Mouse (Mus musculus) neural tube, embryonic 13.5 days (tissue): ENCODE results near the gene Olfr733. TPM values are rescaled to one million over a fixed set of nuclear protein-coding genes. Genes with fewer than 3 reads are reported as not detected.

ENCODE experiments used
- ATAC-seq: fragments of 200-750 bp; cut with Nextera tagmentation; 2 replicates; pipeline ENCODE4 v1.8.0; 2017; ENCODE audit warnings: low read depth, mild to moderate bottlenecking, moderate TSS enrichment, moderate library complexity
- H3K27ac ChIP-seq: fragments of 300-500 bp; sonication (generic); replicated peaks from 2 replicates; pipeline ENCODE4 v1.5.1; 2015; ENCODE audit warnings: moderate library complexity, mild to moderate bottlenecking, inconsistent platforms
- H3K27me3 ChIP-seq: fragments of 300-500 bp; sonication (generic); 2 replicates; pipeline ENCODE4 v1.6.1; 2015; ENCODE audit warnings: mild to moderate bottlenecking, inconsistent platforms
- H3K36me3 ChIP-seq: fragments of 300-500 bp; sonication (generic); 2 replicates; pipeline ENCODE4 v1.6.1; 2015; ENCODE audit warnings: mild to moderate bottlenecking, inconsistent platforms
- H3K4me1 ChIP-seq: fragments of 300-500 bp; sonication (generic); replicated peaks from 2 replicates; pipeline ENCODE4 v1.6.1; 2015; ENCODE audit warnings: inconsistent platforms
- H3K4me2 ChIP-seq: fragments of 300-500 bp; sonication (generic); 2 replicates; pipeline ENCODE4 v1.6.1; 2015; ENCODE audit warnings: inconsistent platforms, mild to moderate bottlenecking, moderate library complexity
- H3K4me3 ChIP-seq: fragments of 300-500 bp; sonication (generic); 2 replicates; pipeline ENCODE4 v1.5.1; 2015; ENCODE audit warnings: mild to moderate bottlenecking, inconsistent platforms
- H3K9ac ChIP-seq: fragments of 300-500 bp; sonication (generic); 2 replicates; pipeline ENCODE4 v1.6.1; 2015; ENCODE audit warnings: moderate library complexity, mild to moderate bottlenecking, inconsistent platforms
- H3K9me3 ChIP-seq: fragments of 300-500 bp; sonication (generic); 2 replicates; pipeline ENCODE4 v1.6.1; 2016; ENCODE audit warnings: inconsistent platforms
- WGBS: fragments of 180-500 bp; shearing (Covaris S2); methylation state at CpG from one replicate; pipeline ENCODE4 v1.1.7; 2015; 5-methylcytosine and 5-hydroxymethylcytosine counted together
- polyA plus RNA-seq: library from polyadenylated mRNA; unstranded; fragments of >200 nt; fragmentation: Nextera tagmentation; extraction: Ambion mirVana; gene quantifications from 2 replicates; pipeline ENCODE4 v1.2.1, GENCODE M21; 2015

The Olfr733 gene
- polyA plus RNA-seq: not detected in 2 replicates

DNA sequence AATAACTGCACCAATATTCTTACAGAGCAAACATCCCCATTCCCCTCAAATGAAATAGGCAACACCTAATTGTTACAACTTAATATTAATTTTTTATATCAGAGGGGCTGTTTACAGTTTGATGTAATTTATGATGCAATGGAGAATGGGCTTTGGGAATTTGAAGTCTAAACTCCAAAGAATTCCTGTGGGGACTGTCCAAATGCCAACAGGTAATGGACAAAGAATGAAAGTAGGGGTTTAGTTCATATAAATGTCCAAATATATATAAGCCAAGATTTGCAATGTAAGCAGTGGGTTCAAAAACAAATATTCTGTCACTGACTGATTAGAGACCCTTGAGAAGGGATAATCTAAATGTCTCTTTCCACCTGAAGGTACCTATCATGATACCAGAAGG, at the start of gene Olfr733:
TSS of gene Olfr733 (minus strand) at position 101 of the 400 bp plus-strand sequence.
- no peaks in the 10 kb centered on the region for H3K4me1 ChIP-seq
- no peaks in the 10 kb centered on the region for H3K27me3 ChIP-seq
- H3K4me3 ChIP-seq: no peak within 1 kb of the TSS
- H3K27ac ChIP-seq: no peak within 1 kb of the TSS
- no peak for ATAC-seq
- no peaks in the 10 kb centered on the region for H3K9me3 ChIP-seq
- no peak within 1 kb of the TSS for H3K4me2 ChIP-seq
- no peaks in the 10 kb centered on the region for H3K36me3 ChIP-seq
- no peak within 1 kb of the TSS for H3K9ac ChIP-seq

DNA sequence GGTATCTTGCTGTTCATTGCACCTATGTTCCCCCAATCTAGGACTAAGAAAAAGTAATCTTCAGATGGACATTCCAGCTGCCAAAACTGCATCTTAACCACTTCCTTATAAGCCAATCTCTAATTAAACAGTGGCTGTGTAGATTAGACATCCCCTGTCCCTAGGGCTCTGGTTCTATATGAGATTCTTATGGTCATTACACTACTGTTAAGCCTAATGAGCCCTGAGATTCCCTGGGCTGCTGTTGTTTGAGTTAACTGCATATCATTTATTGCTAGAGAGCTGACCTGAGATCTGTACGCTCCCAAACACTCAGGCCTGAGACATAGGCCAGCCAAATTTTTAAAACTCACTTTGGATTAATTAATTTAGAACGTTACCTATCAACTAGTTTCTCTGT, 47.5 kb upstream of the Olfr733 start, which contains the start of gene Olfr735:
TSS of gene Olfr735 (minus strand) at position 77 of the 400 bp plus-strand sequence.
- H3K27ac ChIP-seq: no peak within 1 kb of the TSS
- no peak for ATAC-seq
- H3K4me1 ChIP-seq: no peaks in the 10 kb centered on the region
- H3K9me3 ChIP-seq: no peaks in the 10 kb centered on the region
- no peaks in the 10 kb centered on the region for H3K36me3 ChIP-seq
- no peak within 1 kb of the TSS for H3K4me2 ChIP-seq
- no peaks in the 10 kb centered on the region for H3K27me3 ChIP-seq
- no peak within 1 kb of the TSS for H3K4me3 ChIP-seq
- H3K9ac ChIP-seq: no peak within 1 kb of the TSS
- 76% methylated on average over 2 of the region's 2 CpGs for WGBS

DNA sequence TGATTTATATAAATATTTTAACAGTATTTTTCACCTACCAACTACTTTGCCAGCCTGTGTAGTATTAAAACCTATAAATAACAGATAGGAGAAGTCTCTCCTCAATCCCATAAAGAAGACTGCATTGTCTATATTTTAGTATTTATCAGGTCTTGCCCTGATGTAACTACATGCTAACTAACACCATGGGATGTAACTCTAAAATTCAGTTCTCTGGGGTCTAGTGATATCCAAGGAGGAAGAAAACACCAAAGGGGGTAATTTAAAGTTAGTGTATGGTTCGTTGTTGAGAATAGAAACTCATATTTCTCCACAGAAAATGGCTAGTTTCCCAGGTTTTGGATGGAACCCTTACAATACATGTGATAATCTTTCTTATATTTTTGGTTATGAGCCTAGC, 25.3 kb upstream of the Olfr733 start, which contains the start of gene Olfr734:
TSS of gene Olfr734 (minus strand) at position 101 of the 400 bp plus-strand sequence.
- no peaks in the 10 kb centered on the region for H3K36me3 ChIP-seq
- H3K4me1 ChIP-seq: no peaks in the 10 kb centered on the region
- no peak within 1 kb of the TSS for H3K4me2 ChIP-seq
- ATAC-seq: no peak
- H3K9ac ChIP-seq: no peak within 1 kb of the TSS
- H3K27ac ChIP-seq: no peak within 1 kb of the TSS
- no peaks in the 10 kb centered on the region; the same call in 1 of the 2 replicates for H3K9me3 ChIP-seq
- H3K27me3 ChIP-seq: no peaks in the 10 kb centered on the region
- 70% methylated on average over 1 of the region's 1 CpGs for WGBS
- H3K4me3 ChIP-seq: no peak within 1 kb of the TSS

GRCm38 (mm10) chr14:50284106-50284505, 17.2 kb downstream of the Olfr733 start, which contains the start of gene Olfr732:
TSS of gene Olfr732 (minus strand) at chr14:50284206.
- no peak within 1 kb of the TSS for H3K4me3 ChIP-seq
- no peaks in the 10 kb centered on the region for H3K27me3 ChIP-seq
- H3K36me3 ChIP-seq: no peaks in the 10 kb centered on the region
- H3K4me1 ChIP-seq: no peaks in the 10 kb centered on the region
- no peak for ATAC-seq
- WGBS: 94% methylated on average over 1 of the region's 1 CpGs
- H3K4me2 ChIP-seq: no peak within 1 kb of the TSS
- no peak within 1 kb of the TSS for H3K27ac ChIP-seq
- no peaks in the 10 kb centered on the region for H3K9me3 ChIP-seq
- no peak within 1 kb of the TSS for H3K9ac ChIP-seq

Other genes starting within 250 kb of the Olfr733 start
- not detected in 2 replicates for gene Olfr726, start 210.6 kb downstream of the Olfr733 start, polyA plus RNA-seq
- gene Olfr727, start 178.3 kb downstream of the Olfr733 start, polyA plus RNA-seq: not detected in 2 replicates
- gene Olfr728, start 158.8 kb downstream of the Olfr733 start, polyA plus RNA-seq: not detected in 2 replicates
- gene Olfr729, start 148.6 kb downstream of the Olfr733 start, polyA plus RNA-seq: not detected in 2 replicates
- not detected in 2 replicates for gene Olfr730, start 113.3 kb downstream of the Olfr733 start, polyA plus RNA-seq
- gene Olfr731, start 59.7 kb downstream of the Olfr733 start, polyA plus RNA-seq: not detected in 2 replicates
- gene Olfr732, start 17.3 kb downstream of the Olfr733 start, polyA plus RNA-seq: not detected in 2 replicates
- not detected in 2 replicates for gene Olfr734, start 25.2 kb upstream of the Olfr733 start, polyA plus RNA-seq
- not detected in 2 replicates for gene Olfr735, start 47.4 kb upstream of the Olfr733 start, polyA plus RNA-seq
- gene Tlr11, start 56.4 kb upstream of the Olfr733 start, polyA plus RNA-seq: not detected in 2 replicates
- not detected in 2 replicates for gene Olfr736, start 79.6 kb upstream of the Olfr733 start, polyA plus RNA-seq
- gene Olfr738, start 106.0 kb upstream of the Olfr733 start, polyA plus RNA-seq: not detected in 2 replicates
- gene Olfr739, start 117.1 kb upstream of the Olfr733 start, polyA plus RNA-seq: not detected in 2 replicates
- not detected in 2 replicates for gene Olfr740, start 144.0 kb upstream of the Olfr733 start, polyA plus RNA-seq
- not detected in 2 replicates for gene Olfr741, start 171.2 kb upstream of the Olfr733 start, polyA plus RNA-seq
- not detected in 2 replicates for gene Olfr742, start 202.1 kb upstream of the Olfr733 start, polyA plus RNA-seq
- gene Olfr743, start 220.3 kb upstream of the Olfr733 start, polyA plus RNA-seq: not detected in 2 replicates